ENCODE assay signal across 14 mouse cellular contexts in genomic region chr17:25555159-25555558, GRCm38 (mm10). TPM values are rescaled to one million over a fixed set of nuclear protein-coding genes. Genes with fewer than 3 reads are reported as not detected.
A peak's percentile ranks its signal among the peaks of the same experiment; 100 is the strongest.
DNase-seq lines count a peak whose midpoint lies in the region; ATAC-seq and TF ChIP-seq lines count a peak whose summit lies in the region.
"Had no signal": no experiment of that assay in that cellular context is flagged by ENCODE, and none has a peak within 500 bp of the region (broad histone marks: within the 10 kb centered on the region; RNA-seq: fewer than 3 reads in every experiment).

No protein-coding gene starts in this region.

- no peaks in the 10 kb centered on the region for H3K36me3 ChIP-seq in midbrain, embryonic 12.5 days
- H3K36me3 ChIP-seq in midbrain, embryonic 13.5 days, result no peaks in the 10 kb centered on the region
- H3K36me3 ChIP-seq in embryonic facial prominence, embryonic 11.5 days (replicated peaks; ENCODE audit: control insufficient read depth, insufficient read depth, low read depth, low read length), result no peaks in the 10 kb centered on the region
- H3K36me3 ChIP-seq in hindbrain, embryonic 15.5 days, result no peaks in the 10 kb centered on the region

- DNase-seq in embryonic facial prominence, embryonic 11.5 days (ENCODE audit: low spot score), result peak; percentile 72
- no peak for DNase-seq in urinary bladder, postnatal 14 days (ENCODE audit: low spot score)
- no peak for DNase-seq in frontal cortex, postnatal 25 days (ENCODE audit: low spot score in 2 of 2)
- DNase-seq: kidney, adult 11 months had no signal

- no peaks in the 10 kb centered on the region for H3K9me3 ChIP-seq in midbrain, embryonic 12.5 days
- no peaks in the 10 kb centered on the region for H3K9me3 ChIP-seq in midbrain, embryonic 13.5 days
- no peaks in the 10 kb centered on the region for H3K9me3 ChIP-seq in embryonic facial prominence, embryonic 11.5 days (replicated peaks; ENCODE audit: control insufficient read depth, low read length)
- H3K9me3 ChIP-seq in hindbrain, embryonic 15.5 days, result no peaks in the 10 kb centered on the region

- peaks cover 35% of the 10 kb centered on the region for H3K4me1 ChIP-seq in midbrain, embryonic 12.5 days
- H3K4me1 ChIP-seq in midbrain, embryonic 13.5 days (replicated peaks), result peaks cover 33% of the 10 kb centered on the region
- H3K4me1 ChIP-seq in embryonic facial prominence, embryonic 11.5 days (ENCODE audit: control insufficient read depth, insufficient read depth, low read length), result peaks cover 16% of the 10 kb centered on the region
- peaks cover 25% of the 10 kb centered on the region for H3K4me1 ChIP-seq in hindbrain, embryonic 15.5 days (replicated peaks)
- H3K4me1 ChIP-seq in olfactory bulb, adult 2 months (ENCODE audit: control insufficient read depth, insufficient read depth, low read length), result peaks cover 23% of the 10 kb centered on the region

- no peak for TF ChIP-seq CTCF in olfactory bulb, adult 2 months (IDR thresholded peaks at IDR 0.05; ENCODE audit: insufficient read depth, low read depth, low read length)

- no peak overlapping the region for H3K4me2 ChIP-seq in midbrain, embryonic 12.5 days (replicated peaks)
- H3K4me2 ChIP-seq in midbrain, embryonic 13.5 days (replicated peaks), result no peak overlapping the region
- no peak overlapping the region for H3K4me2 ChIP-seq in embryonic facial prominence, embryonic 11.5 days (ENCODE audit: low read depth, low read length)
- H3K4me2 ChIP-seq in hindbrain, embryonic 15.5 days, result no peak overlapping the region

- H3K4me3 ChIP-seq in midbrain, embryonic 12.5 days, result no peak overlapping the region
- H3K4me3 ChIP-seq in midbrain, embryonic 13.5 days (replicated peaks), result no peak overlapping the region
- H3K4me3 ChIP-seq in embryonic facial prominence, embryonic 11.5 days (ENCODE audit: low read depth, low read length), result no peak overlapping the region
- no peak overlapping the region for H3K4me3 ChIP-seq in hindbrain, embryonic 15.5 days
- no peak overlapping the region for H3K4me3 ChIP-seq in olfactory bulb, adult 2 months (ENCODE audit: insufficient read depth, low read depth, low read length)

- TF ChIP-seq POLR2A in olfactory bulb, adult 2 months (IDR thresholded peaks at IDR 0.05; ENCODE audit: insufficient read depth, low read depth, low read length), result no peak

- ATAC-seq in midbrain, embryonic 12.5 days (ENCODE audit: low FRiP score, low read depth), result no peak
- no peak for ATAC-seq in midbrain, embryonic 13.5 days
- no peak for ATAC-seq in embryonic facial prominence, embryonic 11.5 days (replicated peaks; ENCODE audit: insufficient number of reproducible peaks, low FRiP score, low TSS enrichment, low read depth)
- no peak for ATAC-seq in hindbrain, embryonic 15.5 days (ENCODE audit: low FRiP score, low read depth)
- no peak for ATAC-seq in megakaryocyte progenitor cell, adult 5-6 weeks (replicated peaks; ENCODE audit: poor library complexity)
- ATAC-seq: activated CD4-positive, CD25-positive, alpha-beta regulatory T cell, adult 4 months had no signal

- H3K27me3 ChIP-seq in midbrain, embryonic 12.5 days, result peaks cover 24% of the 10 kb centered on the region
- peaks cover 7% of the 10 kb centered on the region for H3K27me3 ChIP-seq in midbrain, embryonic 13.5 days
- H3K27me3 ChIP-seq in embryonic facial prominence, embryonic 11.5 days (ENCODE audit: control insufficient read depth, insufficient read depth, low read length), result no peaks in the 10 kb centered on the region
- H3K27me3 ChIP-seq in hindbrain, embryonic 15.5 days, result no peaks in the 10 kb centered on the region

- H3K9ac ChIP-seq in midbrain, embryonic 12.5 days (replicated peaks), result 0 out of 2 replicates have a peak overlapping the region, but pooled peaks have one; percentile 20
- H3K9ac ChIP-seq in midbrain, embryonic 13.5 days (replicated peaks), result no peak overlapping the region
- H3K9ac ChIP-seq in embryonic facial prominence, embryonic 11.5 days (replicated peaks; ENCODE audit: low read length), result no peak overlapping the region; the same call in 1 of the 2 replicates
- no peak overlapping the region for H3K9ac ChIP-seq in hindbrain, embryonic 15.5 days
- H3K9ac ChIP-seq: liver, embryonic 14.5 days had no signal

- WGBS in midbrain, embryonic 12.5 days, result 54% methylated on average over 3 of the region's 3 CpGs
- WGBS in midbrain, embryonic 13.5 days, result 61% methylated on average over 3 of the region's 3 CpGs
- 18% methylated on average over 3 of the region's 3 CpGs for WGBS in embryonic facial prominence, embryonic 11.5 days
- WGBS in hindbrain, embryonic 15.5 days, result 68% methylated on average over 3 of the region's 3 CpGs
- WGBS in olfactory bulb, adult 2 months, result 69% methylated on average over 3 of the region's 3 CpGs

- H3K27ac ChIP-seq in midbrain, embryonic 12.5 days (replicated peaks), result 0 out of 2 replicates have a peak overlapping the region, but pooled peaks have one; percentile 67
- H3K27ac ChIP-seq in midbrain, embryonic 13.5 days, result no peak overlapping the region
- H3K27ac ChIP-seq in embryonic facial prominence, embryonic 11.5 days (replicated peaks; ENCODE audit: low read depth, low read length), result 0 out of 2 replicates have a peak overlapping the region, but pooled peaks have one; percentile 28
- peak overlapping the region; percentile 73; the same call in 1 of the 2 replicates for H3K27ac ChIP-seq in hindbrain, embryonic 15.5 days (replicated peaks)
- peak overlapping the region; percentile 85 for H3K27ac ChIP-seq in olfactory bulb, adult 2 months (ENCODE audit: insufficient read depth, low read depth, low read length)
- H3K27ac ChIP-seq: liver, embryonic 14.5 days had no signal

RNA-seq across cellular contexts. Expression of gene Sox8, which starts 15.3 kb away (rescaled TPM):
- 3.2 and 4.7 TPM in 2 replicates for polyA plus RNA-seq in midbrain, embryonic 12.5 days (2016; fragmentation: Nextera tagmentation; extraction: Ambion mirVana)
- 5.2 and 7.9 TPM in 2 replicates for polyA plus RNA-seq in midbrain, embryonic 13.5 days (2015; fragmentation: Nextera tagmentation; extraction: Ambion mirVana)
- polyA plus RNA-seq in embryonic facial prominence, embryonic 11.5 days (2014; fragmentation: Nextera tagmentation; extraction: Ambion mirVana), result 6.2 and 9.5 TPM in 2 replicates
- polyA plus RNA-seq in hindbrain, embryonic 15.5 days (2015; fragmentation: Nextera tagmentation; extraction: Ambion mirVana), result 17.8 and 23.8 TPM in 2 replicates
- not detected in 2 replicates for polyA plus RNA-seq in olfactory bulb, adult 2 months (2012; ENCODE audit: insufficient read depth, insufficient read length, low replicate concordance, missing spikeins)
- total RNA-seq in megakaryocyte progenitor cell, adult 5-6 weeks (2015), result not detected in 2 replicates
- total RNA-seq in megakaryocyte progenitor cell, adult 5-6 weeks (2017), result not detected in 2 replicates
- total RNA-seq: megakaryocyte-erythroid progenitor cell, adult 5-6 weeks had no signal

RNA-seq across cellular contexts. Expression of gene Lmf1, which starts 23.7 kb away (rescaled TPM):
- 20.5 and 21.5 TPM in 2 replicates for polyA plus RNA-seq in midbrain, embryonic 12.5 days (2016; fragmentation: Nextera tagmentation; extraction: Ambion mirVana)
- 20.6 and 22.9 TPM in 2 replicates for polyA plus RNA-seq in midbrain, embryonic 13.5 days (2015; fragmentation: Nextera tagmentation; extraction: Ambion mirVana)
- polyA plus RNA-seq in embryonic facial prominence, embryonic 11.5 days (2014; fragmentation: Nextera tagmentation; extraction: Ambion mirVana), result 24.9 and 25.7 TPM in 2 replicates
- polyA plus RNA-seq in hindbrain, embryonic 15.5 days (2015; fragmentation: Nextera tagmentation; extraction: Ambion mirVana), result 23.8 and 25.1 TPM in 2 replicates
- polyA plus RNA-seq in olfactory bulb, adult 2 months (2012; ENCODE audit: insufficient read depth, insufficient read length, low replicate concordance, missing spikeins), result not detected in 2 replicates
- 23.2 and 25.6 TPM in 2 replicates for total RNA-seq in megakaryocyte progenitor cell, adult 5-6 weeks (2015)
- total RNA-seq in megakaryocyte progenitor cell, adult 5-6 weeks (2017), result 11.7 and 14.1 TPM in 2 replicates

RNA-seq across cellular contexts. Expression of gene Sstr5, which starts 58.1 kb away (rescaled TPM):
- 0.11 TPM in 1 of 2 replicates, not detected in the other for polyA plus RNA-seq in midbrain, embryonic 12.5 days (2016; fragmentation: Nextera tagmentation; extraction: Ambion mirVana)
- polyA plus RNA-seq in midbrain, embryonic 13.5 days (2015; fragmentation: Nextera tagmentation; extraction: Ambion mirVana), result 0.15 and 0.24 TPM in 2 replicates
- polyA plus RNA-seq in embryonic facial prominence, embryonic 11.5 days (2014; fragmentation: Nextera tagmentation; extraction: Ambion mirVana), result 0.14 and 0.18 TPM in 2 replicates
- polyA plus RNA-seq in hindbrain, embryonic 15.5 days (2015; fragmentation: Nextera tagmentation; extraction: Ambion mirVana), result 0.64 and 0.77 TPM in 2 replicates
- polyA plus RNA-seq in olfactory bulb, adult 2 months (2012; ENCODE audit: insufficient read depth, insufficient read length, low replicate concordance, missing spikeins), result not detected in 2 replicates
- total RNA-seq in megakaryocyte progenitor cell, adult 5-6 weeks (2015), result not detected in 2 replicates
- total RNA-seq in megakaryocyte progenitor cell, adult 5-6 weeks (2017), result not detected in 2 replicates
- total RNA-seq: megakaryocyte-erythroid progenitor cell, adult 5-6 weeks had no signal
- polyA plus RNA-seq: activated CD4-positive, CD25-positive, alpha-beta regulatory T cell, adult 4 months; gonadal fat pad, adult 2 months; spleen, adult 2 months had no signal
